Mouse (Mus musculus) CD4-positive, CD25-positive, alpha-beta regulatory T cell, adult 2 months (primary cell): ENCODE data around the gene Raet1d.
"Not testable (repeated sequence)": the region's sequence is repeated elsewhere in the genome, so short reads cannot be mapped to it uniquely, and the experiment has no call there.

Experiments
- DNase-seq: peaks from one replicate; pipeline ENCODE4 v3.0.0-alpha.2; 2012; ENCODE audit warnings: low read depth, low spot score

Raet1d gene

DNA sequence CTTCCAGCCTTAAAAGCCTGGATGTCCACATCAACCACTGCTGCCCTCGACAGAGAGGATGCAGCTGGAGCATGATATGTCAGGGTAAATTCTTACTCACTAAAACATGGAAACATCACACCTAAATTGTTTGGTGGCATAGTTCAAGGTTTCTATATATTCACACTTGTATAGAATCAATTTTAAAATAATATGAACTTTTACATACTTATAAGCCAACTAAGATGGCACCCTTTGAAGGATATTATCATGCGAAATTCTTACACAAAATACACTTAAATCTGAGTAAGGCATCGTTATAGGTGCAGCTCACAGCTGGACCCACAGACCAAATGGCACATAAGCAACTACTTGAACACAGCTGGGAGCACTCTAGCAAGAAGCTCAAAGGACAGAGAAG lies at the start of gene Raet1d:
TSS of gene Raet1d (plus strand) at position 301 of the 400 bp plus-strand sequence.
- not testable (repeated sequence) for DNase-seq

DNA sequence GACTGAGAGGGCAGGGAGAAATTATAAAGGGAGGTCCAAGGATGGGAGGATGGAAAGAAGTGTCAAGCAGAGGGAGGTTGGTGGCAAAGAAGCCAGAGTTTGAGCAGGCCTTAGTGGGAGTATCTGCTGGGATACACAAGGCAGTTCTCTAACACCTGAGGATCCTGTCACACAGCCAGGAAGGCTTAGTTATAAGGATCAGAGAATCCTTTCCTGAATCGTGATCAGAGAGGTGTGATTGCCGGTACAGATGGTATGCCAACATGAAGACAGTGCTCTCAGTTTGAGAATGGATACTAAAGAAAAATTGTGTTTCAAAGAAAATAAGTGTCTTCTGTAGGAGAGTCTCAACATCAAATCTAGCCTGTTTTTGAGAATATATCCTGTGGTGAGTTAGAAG lies 37.5 kb upstream of the Raet1d start:
- DNase-seq: no peak

DNA sequence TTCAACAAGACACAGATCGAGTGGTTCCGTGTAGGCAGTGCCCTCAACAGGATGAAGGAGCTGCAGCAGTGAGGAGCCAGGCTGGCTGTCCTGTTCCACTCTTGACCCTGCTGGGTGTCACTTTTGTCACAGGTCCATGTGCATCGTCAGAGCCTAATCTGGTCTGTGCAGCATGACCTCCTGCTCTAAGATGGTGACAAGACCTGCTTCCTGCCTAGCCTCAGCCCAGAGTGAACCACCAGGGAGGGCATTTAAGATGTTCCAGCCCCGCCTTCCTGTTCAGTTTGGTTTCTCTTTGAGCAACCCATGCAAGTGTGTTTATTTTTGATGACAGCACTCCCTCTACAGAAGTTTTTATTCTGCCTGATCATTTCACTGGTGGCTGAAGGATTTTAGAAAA lies 14.6 kb upstream of the Raet1d start:
- peak; percentile 74 for DNase-seq

DNA sequence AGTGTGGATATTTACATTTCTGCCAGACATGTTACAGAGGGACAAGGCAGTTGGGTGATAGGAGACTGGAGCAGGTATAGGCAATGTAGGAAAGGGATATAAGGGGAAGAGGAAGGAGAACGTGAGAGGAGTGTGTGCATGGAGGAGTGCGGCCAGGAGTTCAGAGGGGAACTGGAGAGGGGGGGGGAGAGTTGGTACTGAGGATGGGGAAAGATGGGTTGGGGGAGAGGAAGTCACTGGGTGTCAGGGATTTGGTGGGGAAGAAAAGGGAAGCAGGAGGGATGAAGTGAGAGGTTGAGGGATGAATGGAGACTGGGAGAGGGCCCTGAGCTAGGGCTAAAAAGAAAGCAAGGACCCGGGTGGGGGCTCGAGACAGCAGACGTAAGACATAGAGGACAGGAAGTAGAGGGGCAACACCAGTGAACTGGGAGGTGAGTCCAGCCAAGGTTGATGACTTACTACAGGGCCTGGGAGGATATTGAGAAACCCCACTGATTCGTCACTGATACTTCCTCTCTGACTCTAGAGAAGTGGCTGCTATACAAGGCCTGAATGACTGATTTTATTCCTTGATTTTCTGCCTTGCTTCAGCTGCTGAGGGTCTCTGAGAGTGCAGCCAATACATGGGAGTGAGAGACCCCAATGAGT lies 6.7 kb upstream of the Raet1d start:
- not testable (repeated sequence) for DNase-seq

DNA sequence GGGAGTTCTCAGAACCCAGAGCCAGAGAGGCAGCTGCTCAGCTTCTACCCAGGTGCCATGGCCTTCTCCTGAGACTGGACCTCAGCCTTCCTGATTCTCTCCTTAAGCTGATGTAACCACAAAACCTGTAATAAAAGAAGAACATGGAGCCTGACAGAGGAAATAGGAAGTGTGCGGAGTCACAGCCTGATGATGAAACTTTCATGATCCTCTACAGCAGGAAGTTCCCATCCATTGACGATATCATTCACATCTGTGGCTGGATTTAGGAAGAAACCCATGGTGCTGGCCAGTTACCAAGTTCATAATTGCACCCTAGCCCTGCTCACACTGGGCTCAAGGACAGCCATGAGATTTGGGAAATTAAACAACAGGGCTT lies 6.2 kb upstream of the Raet1d start:
- DNase-seq: not testable (repeated sequence)

DNA sequence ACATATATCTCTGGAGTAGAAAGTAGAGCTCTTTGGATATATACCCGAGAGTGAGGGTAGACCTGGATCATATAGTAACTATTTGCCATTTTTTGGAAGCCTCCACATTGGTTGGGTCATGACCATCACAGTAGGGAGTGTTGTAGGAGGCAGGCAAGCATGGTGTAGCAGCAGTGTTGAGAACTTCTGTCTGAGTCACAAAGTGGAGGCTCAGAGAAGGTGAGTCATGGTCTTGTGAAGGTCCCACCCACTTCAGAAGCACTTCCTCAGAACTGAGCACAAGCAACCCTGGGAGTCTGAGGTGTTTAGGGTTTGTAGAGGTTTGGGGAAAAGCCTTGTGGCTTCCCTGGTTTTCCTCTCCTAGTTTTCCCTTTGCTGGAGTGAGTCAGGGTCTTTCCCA lies 3.0 kb upstream of the Raet1d start:
- DNase-seq: not testable (repeated sequence)

DNA sequence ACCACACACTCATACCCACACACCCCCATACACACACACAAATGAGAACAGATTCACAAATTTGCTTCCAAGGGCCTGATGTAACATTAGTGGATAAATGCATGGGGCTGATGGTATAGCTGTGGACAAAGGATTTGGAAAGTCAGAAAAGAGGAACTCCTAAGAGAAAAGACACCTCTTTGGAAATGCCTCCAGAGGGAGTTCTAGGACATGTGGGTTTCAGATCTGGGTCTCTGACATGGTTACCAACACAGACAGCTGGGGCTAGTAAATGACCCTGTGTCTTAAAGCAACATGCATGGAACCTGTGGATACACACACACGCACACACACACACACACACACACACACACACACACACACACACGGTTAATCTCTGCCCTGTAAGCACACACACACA lies 605 bp downstream of the Raet1d start:
- not testable (repeated sequence) for DNase-seq

DNA sequence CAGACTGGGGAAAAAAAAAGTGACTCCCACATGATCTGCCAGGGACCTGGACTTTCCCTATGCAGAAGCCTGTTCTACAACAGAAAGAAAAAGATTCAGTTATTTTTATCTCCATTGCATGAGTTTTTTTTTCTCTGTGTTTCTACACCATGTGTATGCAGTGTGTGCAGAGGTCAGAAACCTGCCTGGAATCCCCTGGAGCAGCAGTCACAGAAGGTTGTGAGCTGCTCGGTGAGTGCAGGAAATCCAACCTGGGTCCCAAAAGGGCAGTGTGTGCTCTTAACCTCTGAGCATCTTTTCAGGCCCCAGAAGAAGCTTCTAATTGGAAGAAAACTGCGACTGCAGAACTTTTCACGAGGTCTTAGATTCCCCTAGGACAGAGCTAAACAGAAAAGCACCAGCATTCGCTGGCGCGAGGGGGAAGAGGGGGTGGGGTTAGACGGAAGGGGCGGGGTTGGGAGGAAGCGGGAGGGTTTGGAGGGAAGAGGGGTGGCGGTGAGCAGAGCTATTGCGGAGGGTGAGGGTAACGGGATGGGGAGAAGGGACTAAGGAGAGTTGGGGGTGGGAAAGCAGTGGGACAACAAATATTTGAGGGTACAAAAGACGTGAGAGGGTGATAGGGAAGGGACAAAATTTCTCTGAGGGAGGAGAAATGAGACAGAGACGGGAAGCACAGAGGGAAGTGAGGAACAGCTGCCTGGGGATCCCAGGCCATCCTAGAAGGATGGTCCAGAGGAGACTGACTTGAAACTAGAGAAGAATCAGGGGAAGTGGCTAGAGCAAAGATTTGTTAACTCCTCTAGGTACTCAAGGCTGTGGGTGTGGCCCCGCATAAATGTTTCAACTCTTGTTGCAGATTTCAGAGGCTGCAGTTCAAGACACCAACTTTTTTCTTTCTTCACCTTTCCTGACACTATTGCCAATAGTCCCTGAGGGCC lies 1.3 kb downstream of the Raet1d start:
- DNase-seq: peak; percentile 10

DNA sequence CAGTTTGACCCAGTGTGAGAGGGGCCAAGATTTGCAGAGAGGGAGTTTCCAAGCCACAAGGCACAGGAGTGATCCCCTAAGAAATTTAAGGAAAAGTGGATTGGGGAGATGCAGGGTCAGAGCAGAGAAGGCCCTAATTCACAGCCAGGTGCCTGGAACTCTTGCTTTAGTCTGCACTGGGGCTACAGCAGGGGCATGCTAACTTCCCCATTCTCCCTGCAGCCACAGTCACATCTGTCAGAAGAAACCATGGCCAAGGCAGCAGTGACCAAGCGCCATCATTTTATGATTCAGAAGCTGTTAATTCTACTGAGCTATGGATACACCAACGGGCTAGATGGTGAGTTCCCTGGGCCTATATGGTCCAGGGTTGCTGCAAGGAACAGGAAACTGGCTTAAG lies 2.1 kb downstream of the Raet1d start:
- not testable (repeated sequence) for DNase-seq

DNA sequence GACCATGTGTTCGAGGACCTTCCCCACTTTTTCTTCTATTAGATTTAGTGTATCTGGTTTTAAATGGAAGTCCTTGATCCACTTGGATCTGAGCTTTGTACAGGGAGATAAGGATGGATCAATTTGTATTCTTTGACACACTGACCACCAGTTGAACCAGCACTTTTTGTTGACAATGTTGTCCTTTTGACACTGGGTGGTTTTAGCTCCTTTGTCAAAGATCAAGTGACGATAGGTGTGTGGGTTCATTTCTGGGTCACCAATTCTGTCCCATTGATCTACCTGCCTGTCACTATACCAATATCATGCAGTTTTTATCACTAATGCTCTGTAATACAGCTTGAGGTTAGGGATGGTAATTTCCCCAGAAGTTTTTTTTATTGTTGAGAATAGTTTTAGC lies 4.6 kb downstream of the Raet1d start:
- DNase-seq: not testable (repeated sequence)

DNA sequence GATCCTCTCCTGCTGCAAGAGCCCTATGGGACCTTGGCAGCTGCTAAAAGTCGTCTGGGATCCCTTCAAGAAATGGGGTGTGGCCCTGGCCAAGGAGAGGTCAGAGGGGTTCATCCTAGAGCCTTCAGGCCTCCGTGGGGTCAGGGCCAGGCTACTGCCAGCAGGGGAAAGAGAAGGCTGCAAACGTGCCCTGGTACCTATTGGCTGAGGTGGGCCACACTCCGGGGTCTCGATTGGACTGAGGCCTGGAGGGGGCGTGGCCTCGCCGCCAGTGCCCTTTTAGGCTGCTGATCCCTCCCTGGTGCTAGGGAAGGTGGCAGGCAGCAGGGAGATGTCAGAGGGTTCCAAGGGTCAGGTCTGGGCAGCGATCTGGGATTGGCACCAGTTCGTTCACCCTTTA lies 20.9 kb downstream of the Raet1d start:
- DNase-seq: not testable (repeated sequence)

DNA sequence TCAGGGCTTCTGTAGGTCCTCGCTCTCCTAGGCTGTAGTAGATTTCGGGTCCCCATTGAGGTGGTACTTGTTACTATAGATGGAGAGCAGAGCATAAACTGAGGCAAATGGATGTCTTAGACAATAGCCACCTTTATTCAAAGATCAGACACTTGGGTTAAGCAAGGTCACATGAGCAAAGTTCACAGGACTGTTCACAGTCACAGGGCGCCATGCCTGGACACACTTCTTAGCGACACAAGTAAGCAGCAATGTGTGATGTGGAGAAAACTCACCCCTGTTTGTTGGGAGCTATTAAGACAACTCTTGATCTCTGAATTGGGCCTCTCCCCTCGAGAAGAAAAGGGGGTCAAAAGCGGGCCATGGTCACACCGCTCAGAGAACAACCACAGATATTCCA lies 29.8 kb downstream of the Raet1d start:
- not testable (repeated sequence) for DNase-seq

DNA sequence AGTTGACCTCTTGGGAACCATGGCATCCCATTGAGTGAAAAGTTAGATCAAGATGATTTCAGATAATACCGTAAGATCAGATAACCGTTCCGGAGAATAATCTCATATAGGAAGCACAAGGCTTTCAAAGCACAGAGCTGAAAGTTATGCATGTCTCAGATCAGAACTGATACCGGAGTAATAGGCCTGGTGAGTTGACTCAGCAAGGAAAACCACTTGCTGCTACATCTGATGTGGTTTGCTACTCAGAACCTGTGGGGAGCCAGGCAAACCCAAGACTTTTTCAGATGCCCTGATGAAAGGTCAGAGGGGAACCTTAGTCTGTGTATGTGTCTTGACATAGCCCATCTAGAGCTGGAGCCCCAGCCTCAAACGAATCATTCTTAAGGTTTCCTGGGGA lies 31.3 kb downstream of the Raet1d start:
- DNase-seq: peak; percentile 7

DNA sequence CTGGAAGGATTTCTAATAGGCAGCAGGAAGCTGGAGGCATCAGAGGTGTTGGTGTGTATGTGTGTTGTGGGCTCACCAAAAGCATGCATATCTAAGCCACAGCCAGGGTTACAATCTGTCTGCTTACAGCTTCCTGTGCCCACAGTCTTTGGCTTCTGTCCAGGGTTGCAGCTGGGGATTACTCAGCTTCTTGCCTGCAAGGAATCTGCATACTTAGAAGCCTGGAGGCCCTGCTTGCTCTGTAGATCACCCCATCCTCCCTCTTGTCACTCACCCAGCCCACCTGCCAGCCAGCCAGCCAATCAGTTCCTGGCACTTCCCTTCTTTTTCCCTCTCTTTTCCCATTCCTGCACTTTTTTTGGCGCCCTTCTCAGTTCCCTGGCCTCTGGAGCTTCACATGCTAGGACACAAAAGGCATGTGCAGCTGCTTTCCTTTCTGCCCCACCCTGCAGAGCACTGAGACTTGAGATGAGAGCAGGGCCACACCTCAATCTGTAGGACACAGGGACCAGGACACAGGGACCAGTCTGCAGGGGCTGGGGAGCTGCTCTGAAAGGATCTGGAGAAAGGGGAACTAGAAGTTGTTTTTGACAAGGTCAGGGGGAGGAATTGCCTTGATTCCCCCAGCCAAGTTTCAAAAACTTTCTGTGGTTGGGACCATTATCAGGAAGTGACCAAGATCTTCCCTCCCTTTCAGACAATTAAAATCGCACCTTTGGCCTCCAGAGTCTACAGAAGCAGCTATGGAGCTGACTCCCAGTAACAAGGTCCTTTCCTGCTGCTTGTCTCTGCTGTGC lies 32.9 kb downstream of the Raet1d start:
- not testable (repeated sequence) for DNase-seq

DNA sequence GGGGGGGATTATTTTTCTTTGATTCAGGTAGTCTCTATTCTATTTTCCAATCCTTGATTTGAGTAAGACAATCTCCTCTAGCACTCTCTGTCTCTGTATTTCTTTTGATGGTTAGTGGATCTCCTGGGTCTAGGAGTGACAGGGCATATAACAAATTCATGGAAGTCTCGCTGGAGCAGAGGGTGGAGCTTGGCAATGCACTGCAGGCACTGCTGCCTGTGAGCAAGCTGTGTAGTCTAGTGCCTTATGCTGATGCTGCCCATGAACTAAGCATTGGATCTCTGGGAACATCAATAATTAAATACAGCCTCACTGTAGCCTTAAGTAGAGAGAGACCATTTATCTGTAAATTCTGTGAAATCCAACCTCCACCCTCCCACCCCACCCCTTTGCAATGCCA lies 36.3 kb downstream of the Raet1d start:
- not testable (repeated sequence) for DNase-seq

DNA sequence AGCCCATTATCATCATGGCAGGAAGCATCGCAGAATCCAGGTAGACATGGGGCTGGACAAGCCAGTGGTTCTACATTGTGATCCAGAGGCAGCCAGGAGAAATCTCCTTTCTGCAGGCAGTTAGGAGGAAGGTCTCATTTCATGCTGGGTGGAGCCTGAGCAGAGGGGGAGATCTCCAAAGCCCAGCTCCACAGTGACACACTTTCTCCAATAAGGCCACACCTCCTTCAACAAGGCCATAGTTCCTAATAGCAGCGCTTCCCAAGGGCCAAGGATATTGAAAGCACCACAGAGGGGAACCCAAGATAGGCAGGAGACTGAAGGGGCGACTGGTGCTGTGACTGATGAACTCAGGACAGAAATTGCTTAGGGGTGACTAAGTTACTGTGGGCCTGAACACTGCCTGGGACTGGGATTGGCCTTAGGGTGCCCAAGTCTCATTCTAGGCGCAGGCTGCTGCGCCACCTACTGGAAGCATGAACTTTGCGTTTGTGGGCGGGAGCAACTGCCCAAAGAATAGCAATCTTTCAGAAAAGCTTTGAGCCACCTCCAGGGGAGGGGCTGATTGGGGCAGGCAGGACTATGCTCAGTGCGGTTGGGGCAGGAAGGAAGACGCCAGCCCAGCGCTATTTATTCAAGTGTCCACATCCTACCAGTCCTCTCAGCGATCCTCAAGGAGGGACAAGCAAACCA lies 42.0 kb downstream of the Raet1d start:
- peak; percentile 75 for DNase-seq

DNA sequence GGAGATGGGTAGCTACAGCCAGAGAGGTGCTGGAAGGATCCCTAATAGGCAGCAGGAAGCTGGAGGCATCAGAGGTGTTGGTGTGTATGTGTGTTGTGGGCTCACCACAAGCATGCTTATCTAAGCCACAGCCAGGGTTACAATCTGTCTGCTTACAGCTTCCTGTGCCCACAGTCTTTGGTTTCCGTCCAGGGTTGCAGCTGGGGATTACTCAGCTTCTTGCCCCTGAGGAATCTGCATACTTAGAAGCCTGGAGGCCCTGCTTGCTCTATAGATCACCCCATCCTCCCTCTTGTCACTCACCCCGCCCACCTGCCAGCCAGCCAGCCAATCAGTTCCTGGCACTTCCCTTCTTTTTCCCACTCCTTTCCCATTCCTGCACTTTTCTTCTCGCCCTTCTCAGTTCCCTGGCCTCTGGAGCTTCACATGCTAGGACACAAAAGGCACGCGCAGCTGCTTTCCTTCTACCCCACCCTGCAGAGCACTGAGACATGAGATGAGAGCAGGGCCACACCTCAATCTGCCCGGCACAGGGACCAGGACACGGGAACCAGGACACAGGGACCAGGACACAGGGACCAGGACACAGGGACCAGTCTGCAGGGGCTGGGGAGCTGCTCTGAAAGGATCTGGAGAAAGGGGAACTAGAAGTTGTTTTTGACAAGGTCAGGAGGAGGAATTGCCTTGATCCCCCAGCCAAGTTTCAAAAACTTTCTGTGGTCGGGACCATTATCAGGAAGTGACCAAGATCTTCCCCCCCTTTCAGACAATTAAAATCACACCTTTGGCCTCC lies 53.5 kb downstream of the Raet1d start:
- DNase-seq: peak; percentile 1
